Mouse (Mus musculus): ENCODE measurements around the gene Myo1d.

- TF ChIP-seq MYC (IDR thresholded peaks at IDR 0.05; ENCODE audit: low read depth, low read length) (no peak), CTCF (IDR thresholded peaks at IDR 0.05 in 2 of 3, conservative IDR thresholded peaks at IDR 0.05 in 1 of 3; ENCODE audit: control insufficient read depth in 1 of 3, insufficient read depth in 1 of 3, low read depth in 2 of 3, low read length in 3 of 3, poor library complexity in 1 of 3, severe bottlenecking in 1 of 3) (no peak), ZNF384 (IDR thresholded peaks at IDR 0.05; ENCODE audit: low read depth, low read length) (no peak), POLR2A (IDR thresholded peaks at IDR 0.05; ENCODE audit: control insufficient read depth in 1 of 2, insufficient read depth in 1 of 2, low read depth in 1 of 2, low read length in 2 of 2, poor library complexity in 1 of 2) (no peak), HCFC1 (IDR thresholded peaks at IDR 0.05; ENCODE audit: low read depth, low read length) (no peak), EP300 (IDR thresholded peaks at IDR 0.05; ENCODE audit: low read depth in 1 of 2, low read length in 2 of 2) (no peak)
These were observed 281.3 kb downstream of the Myo1d start for GRCm38 (mm10) chr11:80498328-80499070.

Data from MEL (cell line).